Mouse (Mus musculus): ENCODE measurements around the gene Dbnl. TPM values are rescaled to one million over a fixed set of nuclear protein-coding genes. Genes with fewer than 3 reads are reported as not detected.

Dbnl gene
- polyA plus RNA-seq, 1 experiment from 2014 or later: 57.5 TPM

DNA sequence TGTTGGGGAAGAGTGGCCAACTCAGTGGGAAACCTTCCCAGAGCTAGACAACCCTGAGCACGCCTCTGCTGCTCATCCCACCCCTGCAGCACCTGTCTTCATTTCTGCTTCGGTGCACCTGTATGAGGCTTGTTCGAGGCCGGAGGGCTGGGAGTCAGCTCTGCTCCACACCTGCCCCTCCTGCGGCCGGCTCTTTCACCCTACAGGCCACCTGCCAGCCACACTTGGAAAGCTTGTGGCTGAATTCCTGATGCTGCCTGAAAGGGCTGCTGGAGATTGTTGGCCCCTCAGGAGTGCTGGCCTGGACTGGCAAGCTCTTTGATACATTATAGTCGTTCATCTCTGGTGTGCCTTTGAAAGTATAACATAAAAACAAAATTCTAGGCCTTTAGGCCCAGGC is 52.1 kb downstream of the Dbnl start:
- DNase-seq (no peak), ATAC-seq (ENCODE audit: low read depth) (no peak)
- H3K4me1 ChIP-seq (replicated peaks): peaks cover 17% of the 10 kb centered on the region
- no peak overlapping the region for H3K4me2 ChIP-seq
- H3K4me3 ChIP-seq (replicated peaks): no peak overlapping the region
- no peaks in the 10 kb centered on the region for H3K27me3 ChIP-seq
- 70% methylated on average over 7 of the region's 7 CpGs for WGBS (ENCODE audit: insufficient replicate concordance)
- H3K9ac ChIP-seq: no peak overlapping the region
- H3K36me3 ChIP-seq: no peaks in the 10 kb centered on the region
- H3K9me3 ChIP-seq (replicated peaks): no peaks in the 10 kb centered on the region; the same call in 1 of the 2 replicates
- H3K27ac ChIP-seq: no peak overlapping the region

- peaks cover 10% of the 10 kb centered on the region for H3K4me1 ChIP-seq (replicated peaks)
- no peaks in the 10 kb centered on the region for H3K27me3 ChIP-seq
- no peak overlapping the region for H3K4me2 ChIP-seq
- no peaks in the 10 kb centered on the region for H3K36me3 ChIP-seq
- no peaks in the 10 kb centered on the region; the same call in 1 of the 2 replicates for H3K9me3 ChIP-seq (replicated peaks)
- no peak overlapping the region for H3K9ac ChIP-seq
- WGBS (ENCODE audit: insufficient replicate concordance): 86% methylated on average over 2 of the region's 2 CpGs
- DNase-seq (no peak), ATAC-seq (ENCODE audit: low read depth) (no peak)
- no peak overlapping the region for H3K27ac ChIP-seq
- H3K4me3 ChIP-seq (replicated peaks): no peak overlapping the region
Measured at GRCm38 (mm10) chr11:5841751-5842150, 53.5 kb downstream of the Dbnl start.

DNA sequence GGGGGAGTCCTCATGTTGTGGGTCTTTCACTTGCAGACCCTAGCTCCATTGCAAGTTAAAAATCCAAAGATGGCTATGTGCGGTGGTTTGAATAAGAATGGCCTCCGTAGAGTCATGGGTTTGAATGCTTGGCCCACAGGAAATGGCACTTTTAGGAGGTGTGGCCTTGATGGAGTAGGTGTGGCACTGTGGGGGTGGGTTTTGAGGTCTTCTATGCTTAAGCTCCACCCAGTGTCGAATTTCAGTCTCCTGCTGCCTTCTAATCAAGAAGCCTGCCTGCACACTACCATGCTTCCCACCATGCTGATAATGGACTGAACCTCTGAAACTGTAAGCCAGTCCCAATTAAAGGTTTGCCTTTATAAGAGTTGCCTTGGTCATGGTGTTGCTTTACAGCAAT is 54.8 kb downstream of the Dbnl start:
- Histone ChIP-seq H3K27me3 (no peaks in the 10 kb centered on the region), H3K9me3 (replicated peaks) (no peaks in the 10 kb centered on the region; the same call in 1 of the 2 replicates), H3K27ac (no peak overlapping the region), H3K4me2 (no peak overlapping the region), H3K36me3 (no peaks in the 10 kb centered on the region), H3K4me3 (replicated peaks) (no peak overlapping the region), H3K9ac (no peak overlapping the region), H3K4me1 (replicated peaks) (peaks cover 2% of the 10 kb centered on the region; the same call in 1 of the 2 replicates)
- DNase-seq: no peak
- 75% methylated on average over 3 of the region's 3 CpGs for WGBS (ENCODE audit: insufficient replicate concordance)
- no peak for ATAC-seq (ENCODE audit: low read depth)

- no peaks in the 10 kb centered on the region for H3K27me3 ChIP-seq
- H3K9me3 ChIP-seq (replicated peaks): no peaks in the 10 kb centered on the region; the same call in 1 of the 2 replicates
- H3K4me2 ChIP-seq: no peak overlapping the region
- H3K4me3 ChIP-seq (replicated peaks): no peak overlapping the region
- H3K9ac ChIP-seq: no peak overlapping the region
- H3K4me1 ChIP-seq (replicated peaks): no peaks in the 10 kb centered on the region
- ATAC-seq (ENCODE audit: low read depth) (no peak; the same call in 1 of the 2 replicates), DNase-seq (no peak)
- no peaks in the 10 kb centered on the region for H3K36me3 ChIP-seq
- WGBS (ENCODE audit: insufficient replicate concordance): 53% methylated on average over 7 of the region's 7 CpGs
- no peak overlapping the region for H3K27ac ChIP-seq
Measured at GRCm38 (mm10) chr11:5846639-5847345, 58.5 kb downstream of the Dbnl start.

GRCm38 (mm10) chr11:5848741-5849140 is 60.5 kb downstream of the Dbnl start:
- H3K4me1 ChIP-seq (replicated peaks): no peaks in the 10 kb centered on the region
- no peak for ATAC-seq (ENCODE audit: low read depth)
- DNase-seq: no peak
- no peak overlapping the region for H3K9ac ChIP-seq
- no peaks in the 10 kb centered on the region for H3K36me3 ChIP-seq
- no peaks in the 10 kb centered on the region for H3K9me3 ChIP-seq (replicated peaks)
- H3K27ac ChIP-seq: no peak overlapping the region
- WGBS (ENCODE audit: insufficient replicate concordance): 63% methylated on average over 6 of the region's 6 CpGs
- H3K27me3 ChIP-seq: no peaks in the 10 kb centered on the region
- H3K4me3 ChIP-seq (replicated peaks): no peak overlapping the region
- H3K4me2 ChIP-seq: no peak overlapping the region

DNA sequence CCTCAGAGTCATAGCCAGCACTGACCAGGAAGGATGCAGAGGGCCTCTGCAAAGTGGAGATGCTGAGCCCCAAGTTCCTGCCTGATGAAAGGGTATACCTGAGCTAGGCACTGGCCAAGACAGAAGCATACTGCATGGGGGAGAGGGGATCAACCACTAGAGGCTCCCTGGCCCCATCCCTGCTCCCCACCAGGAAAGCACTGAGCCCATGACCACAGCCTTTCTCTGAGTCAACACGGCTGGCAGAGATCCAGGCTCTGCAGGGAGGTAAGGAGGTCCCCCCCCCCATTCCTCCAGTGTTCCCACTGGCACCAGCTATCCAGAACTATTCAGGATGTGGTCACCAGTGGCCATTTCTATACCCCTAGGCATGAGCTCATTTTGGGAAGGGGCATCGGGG is 61.0 kb downstream of the Dbnl start:
- Histone ChIP-seq H3K4me2 (no peak overlapping the region), H3K27ac (no peak overlapping the region), H3K4me3 (replicated peaks) (no peak overlapping the region), H3K9me3 (replicated peaks) (no peaks in the 10 kb centered on the region), H3K4me1 (replicated peaks) (no peaks in the 10 kb centered on the region), H3K27me3 (no peaks in the 10 kb centered on the region), H3K9ac (no peak overlapping the region), H3K36me3 (no peaks in the 10 kb centered on the region)
- WGBS (ENCODE audit: insufficient replicate concordance): 39% methylated on average over 2 of the region's 2 CpGs
- ATAC-seq (ENCODE audit: low read depth): no peak
- no peak for DNase-seq

- 48% methylated on average over 5 of the region's 5 CpGs for WGBS (ENCODE audit: insufficient replicate concordance)
- no peak overlapping the region for H3K9ac ChIP-seq
- H3K27me3 ChIP-seq: no peaks in the 10 kb centered on the region
- no peak overlapping the region for H3K27ac ChIP-seq
- H3K9me3 ChIP-seq (replicated peaks): no peaks in the 10 kb centered on the region
- H3K4me3 ChIP-seq (replicated peaks): no peak overlapping the region
- no peak overlapping the region for H3K4me2 ChIP-seq
- H3K36me3 ChIP-seq: no peaks in the 10 kb centered on the region
- H3K4me1 ChIP-seq (replicated peaks): no peaks in the 10 kb centered on the region
- DNase-seq: no peak
- ATAC-seq (ENCODE audit: low read depth): no peak
Measured at GRCm38 (mm10) chr11:5850452-5850851, 62.2 kb downstream of the Dbnl start.

Other genes starting within 250 kb of the Dbnl start
- 8.6 and 11.4 TPM in 2 replicates for gene Ccdc117, start 246.3 kb upstream of the Dbnl start, polyA plus RNA-seq (2015; fragmentation: Nextera tagmentation; extraction: Ambion mirVana)
- gene Ankrd36, start 218.8 kb upstream of the Dbnl start, polyA plus RNA-seq (2015; fragmentation: Nextera tagmentation; extraction: Ambion mirVana): 1.1 and 1.5 TPM in 2 replicates
- 122 and 135 TPM in 2 replicates for gene Mrps24, start 72.8 kb upstream of the Dbnl start, polyA plus RNA-seq (2015; fragmentation: Nextera tagmentation; extraction: Ambion mirVana)
- 9.4 and 10.0 TPM in 2 replicates for gene Urgcp, start 26.1 kb upstream of the Dbnl start, polyA plus RNA-seq (2015; fragmentation: Nextera tagmentation; extraction: Ambion mirVana)
- gene Pgam2, start 15.2 kb downstream of the Dbnl start, polyA plus RNA-seq (2015; fragmentation: Nextera tagmentation; extraction: Ambion mirVana): 1.7 and 3.3 TPM in 2 replicates
- 2.0 and 2.2 TPM in 2 replicates for gene Polm, start 49.5 kb downstream of the Dbnl start, polyA plus RNA-seq (2015; fragmentation: Nextera tagmentation; extraction: Ambion mirVana)
- gene Aebp1, start 73.5 kb downstream of the Dbnl start, polyA plus RNA-seq (2015; fragmentation: Nextera tagmentation; extraction: Ambion mirVana): 5.9 and 6.5 TPM in 2 replicates
- 86.1 and 90.7 TPM in 2 replicates for gene Pold2, start 89.8 kb downstream of the Dbnl start, polyA plus RNA-seq (2015; fragmentation: Nextera tagmentation; extraction: Ambion mirVana)
- gene Myl7, start 110.3 kb downstream of the Dbnl start, polyA plus RNA-seq (2015; fragmentation: Nextera tagmentation; extraction: Ambion mirVana): 9.9 and 14.3 TPM in 2 replicates
- gene Gck, start 161.6 kb downstream of the Dbnl start, polyA plus RNA-seq (2015; fragmentation: Nextera tagmentation; extraction: Ambion mirVana): 0.30 and 0.31 TPM in 2 replicates
- 22.4 and 23.6 TPM in 2 replicates for gene Ykt6, start 167.2 kb downstream of the Dbnl start, polyA plus RNA-seq (2015; fragmentation: Nextera tagmentation; extraction: Ambion mirVana)

Data from liver, embryonic 13.5 days (tissue).